Mouse (Mus musculus) testis, adult 2 months (tissue): ENCODE results near the gene Wnt16.

ENCODE experiments used
- CTCF ChIP-seq: fragments of 200-500 bp; IDR thresholded peaks from 2 replicates; pipeline ENCODE4 v1.5.1; 2012; ENCODE audit warnings: low read depth, mild to moderate bottlenecking, inconsistent platforms, low read length, moderate library complexity; ENCODE audit not compliant: control insufficient read depth, insufficient read depth, insufficient replicate concordance
- POLR2A ChIP-seq: fragments of 200-500 bp; IDR thresholded peaks from 2 replicates; pipeline ENCODE4 v1.6.1; 2012; ENCODE audit warnings: low read depth, mild to moderate bottlenecking, inconsistent platforms, low read length, moderate library complexity; ENCODE audit not compliant: control insufficient read depth

DNA sequence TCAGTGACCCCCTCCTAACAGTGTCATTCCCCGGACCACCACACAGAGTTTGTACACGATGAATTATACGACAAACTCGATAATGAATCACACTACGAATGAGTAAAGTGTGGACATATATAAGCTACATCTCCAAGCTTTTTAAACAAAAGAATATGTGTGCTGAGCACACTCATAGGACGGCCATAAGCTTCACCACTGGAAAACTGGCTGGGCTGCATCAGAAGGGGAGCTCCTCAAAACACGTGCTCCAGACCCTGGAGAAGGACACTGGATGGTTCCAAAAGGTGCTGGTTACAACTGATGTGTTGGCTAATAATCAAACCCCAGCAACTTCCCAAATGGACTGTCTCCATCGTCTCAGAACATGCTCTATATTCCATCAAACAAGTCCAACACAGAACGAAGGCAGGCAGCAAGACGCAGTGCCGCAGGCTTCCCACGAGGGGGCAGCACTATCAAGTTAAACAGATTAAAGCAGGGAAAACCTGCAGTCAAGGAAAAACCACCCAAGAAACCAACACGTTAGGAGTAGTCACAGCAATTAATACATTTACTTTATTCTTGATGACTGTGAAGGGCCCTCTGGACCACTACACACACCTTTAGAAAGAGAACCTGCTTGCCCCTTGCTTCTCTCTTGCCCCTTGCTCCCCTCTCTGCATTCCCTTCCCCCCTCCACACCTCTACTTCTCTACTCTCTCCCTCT, 37.5 kb downstream of the Wnt16 start:
- TF ChIP-seq CTCF: peak; percentile 81; the same call in 1 of the 2 replicates
- TF ChIP-seq POLR2A: no peak
